Mouse (Mus musculus): ENCODE measurements at regions not wholly inside any gene's neighbourhood (a gene's known extent, or its start where the extent isn't known, plus 50 kb on each side); places are given as distances from the start of the nearest gene placed in this dataset.

- in situ Hi-C loops (cut with MboI; ENCODE audit: low sequenced_read_pairs) = no loop called here
Observed at GRCm38 (mm10) chr17:14501341-14501740, 192.7 kb downstream of the Thbs2 start.

- in situ Hi-C loops (cut with MboI; ENCODE audit: low sequenced_read_pairs) = no loop called here
Observed at GRCm38 (mm10) chr17:14497086-14497485, 196.9 kb downstream of the Thbs2 start.

GRCm38 (mm10) chr17:14493751-14494320, 200.2 kb downstream of the Thbs2 start:
- in situ Hi-C loops (cut with MboI; ENCODE audit: low sequenced_read_pairs) = no loop called here

- in situ Hi-C loops (cut with MboI; ENCODE audit: low sequenced_read_pairs) = no loop called here
Observed at GRCm38 (mm10) chr17:14492936-14493335, 201.1 kb downstream of the Thbs2 start.

- in situ Hi-C loops (cut with MboI; ENCODE audit: low sequenced_read_pairs) = no loop called here
Observed at GRCm38 (mm10) chr17:14481746-14482145, 202.4 kb downstream of the Smoc2 start.

- in situ Hi-C loops (cut with MboI; ENCODE audit: low sequenced_read_pairs) = no loop called here
Observed at GRCm38 (mm10) chr17:14478938-14479505, 199.7 kb downstream of the Smoc2 start.

GRCm38 (mm10) chr17:14476707-14477106, 197.4 kb downstream of the Smoc2 start:
- in situ Hi-C loops (cut with MboI; ENCODE audit: low sequenced_read_pairs) = no loop called here

GRCm38 (mm10) chr17:14475778-14476647, 196.7 kb downstream of the Smoc2 start:
- in situ Hi-C loops (cut with MboI; ENCODE audit: low sequenced_read_pairs) = no loop called here

- in situ Hi-C loops (cut with MboI; ENCODE audit: low sequenced_read_pairs) = no loop called here
Observed at GRCm38 (mm10) chr17:14475277-14475676, 196.0 kb downstream of the Smoc2 start.

- in situ Hi-C loops (cut with MboI; ENCODE audit: low sequenced_read_pairs) = no loop called here
Observed at GRCm38 (mm10) chr17:14468754-14469488, 189.6 kb downstream of the Smoc2 start.

GRCm38 (mm10) chr17:14455251-14455743, 176.0 kb downstream of the Smoc2 start:
- in situ Hi-C loops (cut with MboI; ENCODE audit: low sequenced_read_pairs) = no loop called here
